Mouse (Mus musculus) midbrain, embryonic 12.5 days (tissue): ENCODE results near the gene Aldh1b1. TPM values are rescaled to one million over a fixed set of nuclear protein-coding genes. Genes with fewer than 3 reads are reported as not detected.
A peak's percentile ranks its signal among the peaks of the same experiment; 100 is the strongest.

ENCODE experiments used
- ATAC-seq: fragments of 200-750 bp; cut with Nextera tagmentation; 2 replicates; pipeline ENCODE4 v1.8.0; 2017; ENCODE audit warnings: low read depth, moderate TSS enrichment, moderate library complexity; ENCODE audit not compliant: low FRiP score
- H3K27ac ChIP-seq: fragments of 300-500 bp; sonication (generic); replicated peaks from 2 replicates; pipeline ENCODE4 v1.5.1; 2016; ENCODE audit warnings: mild to moderate bottlenecking
- H3K27me3 ChIP-seq: fragments of 300-500 bp; sonication (generic); 2 replicates; pipeline ENCODE4 v1.6.1; 2016; ENCODE audit warnings: mild to moderate bottlenecking
- H3K36me3 ChIP-seq: fragments of 300-500 bp; sonication (generic); 2 replicates; pipeline ENCODE4 v1.6.1; 2016
- H3K4me1 ChIP-seq: fragments of 300-500 bp; sonication (generic); 2 replicates; pipeline ENCODE4 v1.6.1; 2016
- H3K4me2 ChIP-seq: fragments of 300-500 bp; sonication (generic); replicated peaks from 2 replicates; pipeline ENCODE4 v1.6.1; 2016; ENCODE audit warnings: mild to moderate bottlenecking, moderate library complexity
- H3K4me3 ChIP-seq: fragments of 300-500 bp; sonication (generic); 2 replicates; pipeline ENCODE4 v1.5.1; 2016; ENCODE audit warnings: mild to moderate bottlenecking
- H3K9ac ChIP-seq: fragments of 300-500 bp; sonication (generic); replicated peaks from 2 replicates; pipeline ENCODE4 v1.6.1; 2016; ENCODE audit warnings: mild to moderate bottlenecking, moderate library complexity
- H3K9me3 ChIP-seq: fragments of 300-500 bp; sonication (generic); 2 replicates; pipeline ENCODE4 v1.6.1; 2016; ENCODE audit warnings: mild to moderate bottlenecking
- WGBS: fragments of 180-500 bp; shearing (Covaris S2); methylation state at CpG from one replicate; pipeline ENCODE4 v1.1.7; 2016; 5-methylcytosine and 5-hydroxymethylcytosine counted together
- polyA plus RNA-seq: library from polyadenylated mRNA; unstranded; fragments of >200 nt; fragmentation: Nextera tagmentation; extraction: Ambion mirVana; gene quantifications from 2 replicates; pipeline ENCODE4 v1.2.1, GENCODE M21; 2016

Gene Aldh1b1
- polyA plus RNA-seq, 1 experiment from 2014 or later: 8.6 TPM

GRCm38 (mm10) chr4:45786674-45787073 is 12.1 kb upstream of the Aldh1b1 start:
- Histone ChIP-seq H3K4me2 (no peak overlapping the region), H3K4me1 (peaks cover 8% of the 10 kb centered on the region; the same call in 1 of the 2 replicates), H3K27me3 (peaks cover 23% of the 10 kb centered on the region; the same call in 1 of the 2 replicates), H3K4me3 (no peak overlapping the region), H3K36me3 (no peaks in the 10 kb centered on the region), H3K9ac (no peak overlapping the region), H3K27ac (no peak overlapping the region), H3K9me3 (no peaks in the 10 kb centered on the region)
- WGBS: 59% methylated on average over 4 of the region's 4 CpGs
- no peak for ATAC-seq

DNA sequence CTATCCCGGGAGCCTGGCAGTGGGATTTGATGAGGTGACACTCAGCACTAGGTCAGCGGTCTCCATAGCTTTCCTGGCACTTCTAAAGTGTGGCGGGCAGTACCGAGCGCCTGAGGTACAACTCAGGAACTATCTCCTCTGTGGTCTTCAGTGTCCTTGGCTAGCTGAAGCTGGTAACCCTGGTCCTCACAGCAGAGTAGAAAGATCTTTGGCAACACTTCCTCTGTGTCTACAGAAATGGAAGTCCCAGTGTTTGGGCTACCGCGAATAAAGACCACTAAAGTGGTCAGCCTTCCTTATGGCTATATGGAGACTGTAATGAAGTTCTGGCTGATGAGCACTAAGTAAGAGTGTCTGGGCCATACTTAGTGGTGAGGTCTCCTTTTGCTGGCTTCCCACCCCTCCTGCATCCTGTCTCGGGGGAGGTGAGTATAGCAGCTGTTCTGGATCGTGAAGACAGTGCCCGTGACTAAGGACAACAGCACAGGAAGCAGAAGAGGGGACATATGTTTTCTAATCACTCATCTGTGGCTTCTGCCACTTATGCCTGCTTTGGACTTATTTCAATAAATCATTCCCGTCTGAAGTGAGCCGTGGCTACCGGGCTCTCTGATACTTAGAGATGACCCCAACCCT is 10.3 kb upstream of the Aldh1b1 start:
- H3K4me3 ChIP-seq: no peak overlapping the region
- no peak overlapping the region for H3K27ac ChIP-seq
- peaks cover 22% of the 10 kb centered on the region; the same call in 1 of the 2 replicates for H3K27me3 ChIP-seq
- H3K4me2 ChIP-seq: no peak overlapping the region
- H3K9ac ChIP-seq: no peak overlapping the region
- ATAC-seq: no peak
- H3K4me1 ChIP-seq: peaks cover 8% of the 10 kb centered on the region; the same call in 1 of the 2 replicates
- 86% methylated on average over 13 of the region's 13 CpGs for WGBS
- no peaks in the 10 kb centered on the region for H3K9me3 ChIP-seq
- no peaks in the 10 kb centered on the region for H3K36me3 ChIP-seq

GRCm38 (mm10) chr4:45789263-45789958 is 9.4 kb upstream of the Aldh1b1 start:
- WGBS: 71% methylated on average over 13 of the region's 13 CpGs
- ATAC-seq: no peak
- peaks cover 8% of the 10 kb centered on the region; the same call in 1 of the 2 replicates for H3K4me1 ChIP-seq
- no peak overlapping the region for H3K27ac ChIP-seq
- H3K4me3 ChIP-seq: no peak overlapping the region
- no peaks in the 10 kb centered on the region for H3K9me3 ChIP-seq
- H3K36me3 ChIP-seq: no peaks in the 10 kb centered on the region
- H3K27me3 ChIP-seq: 0 out of 2 replicates have a peak, but pooled peaks cover 14% of the 10 kb centered on the region
- no peak overlapping the region for H3K4me2 ChIP-seq
- no peak overlapping the region for H3K9ac ChIP-seq

- no peak for ATAC-seq
- WGBS: 84% methylated on average over 2 of the region's 2 CpGs
- H3K9me3 ChIP-seq: no peaks in the 10 kb centered on the region
- H3K36me3 ChIP-seq: no peaks in the 10 kb centered on the region
- no peak overlapping the region for H3K4me3 ChIP-seq
- H3K4me1 ChIP-seq: peaks cover 8% of the 10 kb centered on the region; the same call in 1 of the 2 replicates
- H3K27ac ChIP-seq: no peak overlapping the region
- H3K27me3 ChIP-seq: 0 out of 2 replicates have a peak, but pooled peaks cover 14% of the 10 kb centered on the region
- H3K9ac ChIP-seq: no peak overlapping the region
- H3K4me2 ChIP-seq: no peak overlapping the region
Measured at GRCm38 (mm10) chr4:45790018-45790417, 8.8 kb upstream of the Aldh1b1 start.

DNA sequence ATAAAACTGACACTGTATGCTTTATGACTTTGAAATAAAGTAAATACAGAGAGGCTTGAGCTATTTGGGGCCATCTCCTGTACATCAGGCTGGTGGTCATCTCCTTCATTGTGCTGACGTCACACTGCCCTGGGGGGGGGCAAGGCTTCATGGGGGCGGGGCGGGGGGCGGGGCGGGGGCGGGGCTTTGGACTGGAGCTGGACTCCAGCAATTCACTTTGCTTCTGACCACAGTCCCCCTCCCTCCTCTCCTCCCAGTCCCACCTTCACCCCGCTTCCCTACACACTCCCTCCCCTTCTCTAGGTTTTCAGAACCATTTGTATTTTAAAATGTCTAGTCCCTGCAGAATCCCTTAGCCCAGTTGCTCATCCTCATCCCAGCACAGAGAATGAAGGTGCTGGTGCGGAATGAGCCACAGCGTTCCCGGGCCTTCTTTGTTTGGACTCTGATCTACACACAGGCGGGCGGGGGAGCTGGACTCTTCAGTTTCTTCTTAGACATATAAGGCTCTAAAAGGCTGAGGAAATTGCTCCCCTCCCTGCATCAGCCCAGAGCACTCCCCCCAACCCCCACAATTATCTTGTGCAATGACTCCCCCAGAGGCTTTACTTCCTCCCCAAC is 3.5 kb upstream of the Aldh1b1 start:
- Histone ChIP-seq H3K4me2 (peak overlapping the region; percentile 49), H3K4me3 (peak overlapping the region; percentile 29), H3K27ac (peak overlapping the region; percentile 27), H3K9me3 (no peaks in the 10 kb centered on the region), H3K4me1 (peaks cover 19% of the 10 kb centered on the region), H3K36me3 (no peaks in the 10 kb centered on the region), H3K9ac (peak overlapping the region; percentile 40; the same call in 1 of the 2 replicates), H3K27me3 (peaks cover 9% of the 10 kb centered on the region; the same call in 1 of the 2 replicates)
- WGBS: 2% methylated on average over 7 of the region's 12 CpGs
- peak; percentile 62 for ATAC-seq

GRCm38 (mm10) chr4:45796760-45797159 is 2.1 kb upstream of the Aldh1b1 start:
- 80% methylated on average over 5 of the region's 5 CpGs for WGBS
- peaks cover 9% of the 10 kb centered on the region; the same call in 1 of the 2 replicates for H3K27me3 ChIP-seq
- no peak for ATAC-seq

GRCm38 (mm10) chr4:45799956-45800537 is 1.2 kb downstream of the Aldh1b1 start:
- 34% methylated on average over 3 of the region's 3 CpGs for WGBS
- no peak for ATAC-seq
- H3K9ac ChIP-seq: no peak overlapping the region

More at GRCm38 (mm10) chr4:45796760-45797159, 2.1 kb upstream of the Aldh1b1 start:
- Histone ChIP-seq H3K4me1 (peaks cover 22% of the 10 kb centered on the region), H3K36me3 (no peaks in the 10 kb centered on the region), H3K4me2 (no peak overlapping the region), H3K9me3 (no peaks in the 10 kb centered on the region), H3K27ac (no peak overlapping the region), H3K4me3 (no peak overlapping the region), H3K9ac (no peak overlapping the region)

DNA sequence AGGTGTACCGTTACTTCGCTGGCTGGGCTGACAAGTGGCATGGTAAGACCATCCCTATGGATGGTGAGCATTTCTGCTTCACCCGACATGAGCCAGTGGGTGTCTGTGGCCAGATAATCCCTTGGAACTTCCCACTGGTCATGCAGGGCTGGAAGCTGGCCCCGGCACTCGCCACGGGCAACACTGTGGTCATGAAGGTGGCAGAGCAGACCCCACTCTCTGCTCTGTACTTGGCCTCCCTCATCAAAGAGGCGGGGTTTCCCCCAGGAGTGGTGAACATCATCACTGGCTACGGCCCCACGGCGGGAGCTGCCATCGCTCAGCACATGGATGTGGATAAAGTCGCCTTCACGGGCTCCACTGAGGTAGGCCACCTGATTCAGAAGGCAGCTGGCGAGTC is 4.1 kb downstream of the Aldh1b1 start:
- Histone ChIP-seq H3K4me3 (no peak overlapping the region), H3K9me3 (no peaks in the 10 kb centered on the region), H3K4me1 (peaks cover 14% of the 10 kb centered on the region; the same call in 1 of the 2 replicates), H3K27ac (no peak overlapping the region), H3K4me2 (no peak overlapping the region), H3K36me3 (peaks cover 7% of the 10 kb centered on the region; the same call in 1 of the 2 replicates), H3K27me3 (no peaks in the 10 kb centered on the region; the same call in 1 of the 2 replicates), H3K9ac (no peak overlapping the region)
- 93% methylated on average over 14 of the region's 14 CpGs for WGBS
- ATAC-seq: no peak

More at GRCm38 (mm10) chr4:45799956-45800537, 1.2 kb downstream of the Aldh1b1 start:
- Histone ChIP-seq H3K4me3 (no peak overlapping the region), H3K27me3 (peaks cover 9% of the 10 kb centered on the region; the same call in 1 of the 2 replicates), H3K4me2 (no peak overlapping the region), H3K27ac (no peak overlapping the region), H3K36me3 (peaks cover 7% of the 10 kb centered on the region; the same call in 1 of the 2 replicates), H3K4me1 (peaks cover 22% of the 10 kb centered on the region), H3K9me3 (no peaks in the 10 kb centered on the region)

DNA sequence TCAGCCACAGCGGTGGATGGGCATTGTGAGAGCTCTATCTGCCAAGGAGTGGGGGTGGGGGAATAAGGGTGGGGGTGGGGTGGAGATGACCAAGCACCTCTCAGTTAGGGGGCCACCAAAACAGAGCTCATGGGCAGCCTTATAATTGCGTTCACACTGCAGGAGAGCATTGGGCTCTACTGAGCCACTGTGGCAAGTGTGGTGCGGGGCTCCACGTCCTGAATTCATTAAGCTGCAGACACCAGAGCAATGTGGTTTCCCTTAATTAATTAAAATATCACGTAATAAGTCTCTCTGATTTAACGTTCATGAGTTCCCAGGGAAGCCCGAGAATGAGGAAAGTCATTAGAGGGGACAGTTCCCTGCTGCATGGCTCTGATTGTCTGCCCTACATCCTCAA is 9.2 kb downstream of the Aldh1b1 start:
- Histone ChIP-seq H3K36me3 (peaks cover 26% of the 10 kb centered on the region), H3K4me2 (no peak overlapping the region), H3K27me3 (peaks cover 4% of the 10 kb centered on the region; the same call in 1 of the 2 replicates), H3K27ac (no peak overlapping the region), H3K9ac (no peak overlapping the region), H3K4me3 (no peak overlapping the region), H3K9me3 (no peaks in the 10 kb centered on the region), H3K4me1 (peaks cover 8% of the 10 kb centered on the region; the same call in 1 of the 2 replicates)
- WGBS: 38% methylated on average over 7 of the region's 7 CpGs
- no peak for ATAC-seq

- Histone ChIP-seq H3K4me2 (no peak overlapping the region), H3K9ac (no peak overlapping the region), H3K27me3 (peaks cover 9% of the 10 kb centered on the region; the same call in 1 of the 2 replicates), H3K4me1 (peaks cover 19% of the 10 kb centered on the region), H3K36me3 (peaks cover 37% of the 10 kb centered on the region), H3K4me3 (no peak overlapping the region), H3K27ac (no peak overlapping the region), H3K9me3 (no peaks in the 10 kb centered on the region)
- WGBS: 9% methylated on average over 8 of the region's 8 CpGs
- ATAC-seq: no peak
Measured at GRCm38 (mm10) chr4:45811250-45811649, 12.4 kb downstream of the Aldh1b1 start.

- peak overlapping the region; percentile 39; the same call in 1 of the 2 replicates for H3K27ac ChIP-seq
- no peaks in the 10 kb centered on the region for H3K9me3 ChIP-seq
- peaks cover 22% of the 10 kb centered on the region for H3K36me3 ChIP-seq
- H3K4me2 ChIP-seq: no peak overlapping the region
- peaks cover 8% of the 10 kb centered on the region for H3K27me3 ChIP-seq
- WGBS: 17% methylated on average over 7 of the region's 7 CpGs
- no peak overlapping the region for H3K4me3 ChIP-seq
- H3K4me1 ChIP-seq: peaks cover 50% of the 10 kb centered on the region
- H3K9ac ChIP-seq: no peak overlapping the region
- ATAC-seq: no peak
Measured at GRCm38 (mm10) chr4:45815542-45815941, 16.7 kb downstream of the Aldh1b1 start.
